Mouse (Mus musculus) kidney, adult 2 months (tissue): Measurements from ENCODE around the gene Amer2.

Experiments
- CTCF ChIP-seq: fragments of 200-500 bp; conservative IDR thresholded peaks from 2 replicates; pipeline ENCODE4 v1.5.1; 2011; ENCODE audit warnings: low read depth, mild to moderate bottlenecking, control low read depth, low read length, moderate library complexity, mixed read lengths; ENCODE audit not compliant: insufficient read depth, insufficient read length
- POLR2A ChIP-seq: fragments of 200-500 bp; IDR thresholded peaks from one replicate; pipeline ENCODE4 v1.6.1; 2011; ENCODE audit warnings: low read depth, low read length, control low read depth

DNA sequence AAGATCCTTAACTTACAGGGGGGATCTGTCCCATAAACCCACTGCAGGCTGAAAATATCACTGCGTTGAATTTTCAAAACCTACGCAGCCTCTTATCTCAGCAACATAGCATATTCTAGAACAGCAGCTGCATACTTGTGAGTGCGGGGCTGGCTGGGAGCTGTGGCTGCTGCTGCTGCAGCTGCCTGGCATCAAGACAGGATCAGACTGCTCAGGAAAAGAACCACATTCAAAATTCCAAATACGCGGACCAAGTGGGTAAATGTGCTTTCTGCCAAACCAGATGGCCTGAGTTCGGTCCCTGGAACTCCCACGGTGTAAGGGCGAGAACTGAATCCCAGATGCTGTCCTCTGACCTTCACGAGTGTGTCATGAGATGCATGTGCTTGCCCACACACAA lies 34.3 kb downstream of the Amer2 start:
- TF ChIP-seq POLR2A (no peak), CTCF (no peak)
